Mouse (Mus musculus) testis, postnatal 10 days (tissue): ENCODE measurements around the gene BC017158.

Source experiments
- DNase-seq: peaks from one replicate; pipeline ENCODE4 v3.0.0; 2021; ENCODE audit warnings: low spot score

Gene BC017158

DNA sequence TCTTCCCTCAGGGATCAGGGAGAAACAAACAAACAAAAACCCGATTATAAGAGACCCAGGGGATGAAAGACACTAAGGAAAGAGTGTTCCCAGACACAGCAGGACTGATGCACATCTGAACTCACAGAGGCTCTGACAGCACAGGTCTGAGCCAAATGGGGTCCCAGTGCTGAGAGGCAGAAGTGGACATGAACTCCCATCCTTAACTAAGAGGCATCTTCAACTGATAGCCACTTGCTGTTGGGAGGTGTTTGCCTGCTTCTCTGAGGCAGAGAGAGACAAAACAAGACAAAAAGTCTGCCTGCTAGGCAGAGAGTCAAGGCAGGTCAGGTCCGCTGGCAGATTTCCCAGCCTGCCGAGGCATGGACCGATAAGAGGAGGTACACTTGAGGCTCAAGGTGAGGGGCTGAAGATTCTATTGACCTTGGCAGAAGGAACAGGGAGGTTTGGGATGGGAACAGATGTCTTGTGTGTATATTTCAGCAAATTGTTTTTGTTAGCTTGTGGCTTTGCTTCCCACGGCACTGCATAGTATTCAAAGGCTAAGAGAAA is 41.1 kb downstream of the BC017158 start:
- DNase-seq = peak; percentile 78

DNA sequence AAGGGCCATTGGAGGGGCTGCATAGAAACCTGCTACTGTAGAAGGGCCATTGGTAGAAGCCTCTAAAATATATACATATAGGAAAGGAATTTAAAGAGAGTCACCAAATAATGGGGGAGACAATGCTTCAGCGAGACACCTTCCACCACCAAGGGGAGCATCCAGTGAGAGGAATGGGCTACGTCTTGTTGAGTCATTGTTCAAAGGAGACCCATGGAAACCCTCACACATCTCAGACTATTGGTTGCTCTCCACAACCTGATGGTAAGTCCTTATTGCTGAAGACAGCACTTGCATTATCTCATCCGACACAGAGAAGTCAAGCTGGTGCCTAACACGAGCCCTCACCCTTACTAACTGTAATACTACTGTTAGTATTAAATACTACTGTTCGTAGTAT is 42.2 kb downstream of the BC017158 start:
- DNase-seq = no peak

DNA sequence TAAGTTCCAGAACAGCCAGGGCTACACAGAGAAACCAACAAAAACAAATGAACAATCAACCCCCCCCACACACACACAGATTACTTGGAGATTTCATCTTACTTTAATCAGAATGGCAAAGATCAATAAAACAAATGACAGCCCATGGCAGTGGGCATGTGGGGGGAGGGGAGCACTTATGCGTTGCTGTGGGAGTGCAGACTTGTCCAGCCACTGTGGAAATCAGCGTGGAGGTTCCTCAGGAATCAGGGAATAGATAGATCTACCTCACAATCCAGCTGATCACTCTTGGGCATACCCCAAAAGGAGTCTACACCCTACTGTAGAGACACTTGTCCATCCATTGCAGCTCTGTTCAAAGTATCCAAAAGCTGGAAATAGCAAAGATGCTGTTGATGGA is 43.0 kb downstream of the BC017158 start:
- no peak for DNase-seq

DNA sequence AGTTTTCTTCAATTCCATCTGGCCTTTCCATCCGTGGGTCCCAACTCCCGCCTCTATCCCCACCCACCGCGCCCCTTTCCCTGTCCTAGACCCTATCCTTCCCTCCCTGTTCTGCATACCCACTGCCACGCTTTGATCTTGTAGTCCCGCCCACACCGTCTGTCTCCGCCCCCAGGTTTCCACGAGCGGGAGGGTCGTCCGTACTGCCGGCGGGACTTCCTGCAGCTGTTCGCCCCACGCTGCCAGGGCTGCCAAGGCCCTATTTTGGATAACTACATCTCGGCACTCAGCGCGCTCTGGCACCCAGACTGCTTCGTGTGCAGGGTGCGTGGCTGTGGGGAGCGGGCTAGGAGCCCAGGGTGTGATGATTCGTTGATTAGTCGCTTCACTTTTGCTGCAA is 45.4 kb downstream of the BC017158 start:
- peak; percentile 70 for DNase-seq

DNA sequence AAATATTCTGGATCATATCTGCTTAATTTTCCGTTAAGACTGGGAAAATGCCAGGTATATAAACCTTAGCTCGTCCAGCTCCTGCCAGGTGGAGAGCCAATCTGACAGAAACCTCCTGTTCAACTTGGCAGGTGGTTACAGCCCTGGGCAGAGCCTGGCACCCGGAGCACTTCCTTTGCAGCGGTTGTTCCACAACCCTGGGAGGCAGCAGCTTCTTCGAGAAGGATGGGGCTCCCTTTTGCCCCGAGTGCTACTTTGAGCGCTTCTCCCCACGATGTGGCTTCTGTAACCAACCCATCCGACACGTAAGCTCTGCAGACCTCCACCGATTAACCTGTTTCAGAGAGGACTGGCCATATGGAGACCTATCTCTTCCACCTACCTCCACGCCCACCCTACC is 46.0 kb downstream of the BC017158 start:
- DNase-seq = peak; percentile 35

DNA sequence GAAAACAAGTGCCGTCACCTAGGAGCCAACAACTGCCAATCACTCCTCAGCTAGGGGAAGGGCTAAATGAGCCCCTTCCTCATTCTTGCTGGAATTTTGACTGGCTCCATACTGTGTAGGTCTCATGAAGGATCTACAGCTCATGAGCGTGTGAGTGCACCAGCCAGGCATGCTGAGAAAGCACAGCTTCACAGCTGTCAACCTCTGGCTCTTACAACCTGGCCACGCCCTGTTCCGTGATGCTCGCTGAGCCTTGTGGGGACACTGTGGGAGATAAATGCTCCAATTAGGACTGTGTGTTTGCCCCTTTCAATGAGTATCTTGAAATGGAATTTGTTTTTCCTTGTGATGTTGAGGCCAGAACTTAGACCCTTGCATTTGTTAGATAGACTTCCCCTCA is 48.0 kb downstream of the BC017158 start:
- no peak for DNase-seq

DNA sequence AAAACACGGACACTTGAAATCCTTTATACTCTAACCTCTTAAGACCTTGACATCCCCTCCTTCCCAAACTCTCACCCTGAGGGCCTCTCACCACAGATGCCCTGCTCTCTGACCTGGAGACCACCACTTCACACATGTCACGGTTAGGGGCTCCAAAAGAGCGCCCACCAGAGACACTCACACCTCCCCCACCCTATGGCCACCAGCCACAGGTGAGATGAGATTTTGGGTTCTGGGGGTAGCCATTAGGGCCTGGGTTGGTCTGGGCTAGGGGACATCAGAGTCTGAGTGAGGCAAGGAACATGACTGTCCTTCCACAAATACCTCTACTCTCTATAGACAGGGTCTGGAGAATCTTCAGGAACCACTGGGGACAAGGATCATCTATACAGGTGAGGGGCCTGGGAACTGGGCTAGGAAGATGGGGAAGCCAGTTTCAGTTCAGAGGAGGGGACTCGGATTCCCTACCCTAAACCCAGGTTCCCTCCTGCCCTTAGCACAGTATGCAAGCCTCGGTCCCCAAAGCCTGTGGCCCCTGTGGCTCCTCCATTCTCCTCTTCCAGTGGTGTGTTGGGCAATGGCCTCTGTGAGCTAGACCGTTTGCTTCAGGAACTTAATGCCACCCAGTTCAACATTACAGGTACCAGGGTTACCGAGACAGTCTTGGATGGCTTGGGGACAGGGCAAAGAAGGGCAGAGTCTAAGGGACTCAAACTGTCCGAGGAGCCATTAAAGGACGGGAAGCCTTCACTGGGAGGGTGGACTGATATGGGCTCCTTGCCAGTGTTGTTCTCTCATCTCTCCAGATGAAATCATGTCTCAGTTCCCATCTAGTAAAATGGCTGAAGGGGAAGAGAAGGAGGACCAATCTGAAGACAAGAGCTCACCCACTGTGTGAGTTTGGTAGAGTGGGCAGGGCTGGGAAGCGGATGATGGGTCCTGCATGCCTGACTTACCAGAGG is 49.6 kb downstream of the BC017158 start:
- no peak for DNase-seq

DNA sequence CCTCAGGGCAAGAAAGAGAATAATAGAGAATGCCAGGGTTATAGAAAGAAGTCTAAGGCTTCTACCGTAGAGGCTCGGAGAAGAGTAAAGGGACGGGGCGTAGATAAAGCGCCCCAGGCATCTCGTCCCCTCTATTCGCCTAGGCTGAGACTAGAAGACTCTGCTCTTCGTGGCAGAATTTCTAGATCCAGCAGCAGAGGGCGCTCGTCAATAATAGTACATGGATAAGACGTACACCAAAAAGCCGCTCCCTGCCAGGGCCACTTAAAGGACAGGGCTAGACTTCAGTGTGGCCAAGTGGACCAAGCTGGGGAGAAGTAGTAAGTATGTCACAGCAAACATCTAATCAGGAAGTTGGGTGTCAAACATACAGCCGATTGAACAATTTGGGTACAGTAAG is 50.5 kb downstream of the BC017158 start:
- DNase-seq = peak; percentile 93

DNA sequence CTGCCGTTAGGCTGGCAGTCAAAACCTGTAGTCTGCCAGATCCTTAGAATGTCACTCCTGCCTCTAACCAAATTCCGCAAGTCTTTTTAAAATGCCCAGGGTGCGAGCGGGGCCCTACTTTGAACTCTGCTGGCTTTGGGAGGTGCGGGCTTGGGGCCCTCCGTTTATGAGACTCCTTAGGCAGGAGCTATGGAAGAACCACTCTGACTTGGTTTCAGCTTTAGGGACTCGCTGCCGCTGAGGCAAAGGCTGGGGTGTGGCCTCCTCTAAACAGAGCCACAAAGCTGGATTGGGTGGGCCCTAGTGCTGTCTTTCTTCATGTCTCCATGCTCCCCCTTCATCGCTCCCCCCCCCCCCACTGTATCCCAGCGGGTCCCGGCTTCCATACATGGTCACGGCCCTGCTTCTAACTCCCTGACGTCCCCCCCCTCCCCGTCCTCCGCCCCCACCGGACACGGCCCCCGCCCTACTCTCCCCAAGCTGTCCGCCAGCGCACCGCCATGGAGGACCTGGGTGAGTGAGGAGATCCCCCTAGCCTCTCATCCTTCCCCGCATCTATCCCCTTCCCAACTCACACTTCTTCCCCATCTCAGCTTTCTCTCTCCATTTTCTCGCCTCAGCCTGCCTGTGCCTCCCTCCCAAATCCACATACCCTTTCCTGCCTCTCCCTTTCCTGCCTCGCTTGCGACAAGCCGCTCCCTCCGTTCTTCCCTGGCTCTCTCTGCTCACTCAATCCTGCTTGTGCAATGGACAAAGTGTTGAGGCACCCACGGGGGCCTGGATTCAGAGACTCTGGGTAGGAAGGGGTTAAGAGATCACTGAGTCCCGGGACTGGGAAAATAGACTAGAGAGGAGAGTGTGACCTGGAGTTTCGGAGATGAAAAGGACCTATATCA is 51.2 kb downstream of the BC017158 start, which contains the start of gene Tgfb1i1:
TSS of gene Tgfb1i1 (plus strand) at position 317 of the 896 bp plus-strand sequence.
- DNase-seq = peak; percentile 77

DNA sequence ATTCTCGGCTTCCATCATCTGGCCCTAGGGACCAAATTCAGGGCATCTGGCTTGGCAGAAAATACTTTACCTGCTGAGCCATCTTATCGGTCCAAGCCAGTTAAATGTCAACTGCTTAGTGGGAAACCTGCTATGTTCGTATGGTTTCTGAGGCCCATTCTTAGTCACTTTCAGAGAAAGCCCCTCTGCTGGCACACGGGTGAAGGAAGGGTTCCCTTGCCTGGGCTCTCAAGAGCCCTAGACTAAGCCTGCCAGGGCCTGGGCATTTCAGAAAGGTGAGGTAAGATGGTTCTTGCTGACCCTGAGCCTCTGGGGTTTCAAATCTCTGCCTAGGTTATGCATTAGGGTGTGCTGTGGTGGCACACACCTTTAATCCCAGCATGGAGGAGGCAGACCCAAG is 52.4 kb downstream of the BC017158 start:
- DNase-seq = no peak

DNA sequence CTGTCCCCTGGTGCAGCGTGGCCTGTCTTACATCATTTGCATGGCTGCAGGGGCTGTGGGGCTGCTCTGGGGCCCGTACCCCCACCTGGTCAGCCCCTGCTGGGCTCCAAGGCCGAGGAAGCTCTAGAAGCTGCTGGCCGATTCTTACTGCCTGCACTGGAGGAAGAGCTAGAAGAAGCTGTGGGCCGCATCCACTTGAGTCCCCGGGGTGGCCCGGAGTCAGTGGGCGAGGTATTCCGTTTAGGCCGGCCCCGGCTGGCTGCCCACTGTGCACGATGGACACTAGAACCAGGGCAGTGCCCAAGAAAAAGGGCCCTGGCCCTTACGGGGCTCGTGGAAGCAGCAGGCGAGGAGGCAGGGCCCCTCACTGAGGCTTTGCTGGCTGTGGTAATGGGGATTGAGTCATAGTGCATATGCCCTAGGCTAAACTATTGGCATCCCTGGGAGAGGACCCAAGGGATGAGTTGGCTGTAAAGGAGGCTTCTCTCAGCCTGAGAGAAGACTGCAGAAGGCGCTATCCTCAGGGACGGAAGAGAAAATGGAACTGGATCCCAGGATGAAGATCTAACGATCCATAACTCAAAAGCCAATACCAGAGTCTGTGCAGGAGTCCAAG is 53.5 kb downstream of the BC017158 start:
- DNase-seq = no peak

DNA sequence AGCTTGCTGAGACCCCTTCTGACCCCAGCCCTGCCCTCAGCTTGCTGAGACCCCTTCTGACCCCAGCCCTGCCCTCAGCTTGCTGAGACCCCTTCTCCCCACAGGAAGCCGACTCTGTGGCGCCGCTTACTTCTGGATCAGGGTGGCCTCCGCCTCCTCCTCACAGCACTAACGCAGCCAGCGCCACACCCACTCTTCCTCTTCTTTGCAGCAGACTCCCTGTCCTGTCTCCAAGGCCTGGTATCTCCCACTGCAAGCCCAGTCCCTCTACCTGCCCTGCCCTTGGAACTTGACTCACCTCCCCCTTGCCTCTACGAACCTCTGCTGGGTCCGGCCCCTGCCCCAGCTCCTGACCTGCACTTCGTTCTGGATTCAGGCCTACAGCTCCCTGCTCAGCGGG is 54.0 kb downstream of the BC017158 start:
- DNase-seq = no peak

DNA sequence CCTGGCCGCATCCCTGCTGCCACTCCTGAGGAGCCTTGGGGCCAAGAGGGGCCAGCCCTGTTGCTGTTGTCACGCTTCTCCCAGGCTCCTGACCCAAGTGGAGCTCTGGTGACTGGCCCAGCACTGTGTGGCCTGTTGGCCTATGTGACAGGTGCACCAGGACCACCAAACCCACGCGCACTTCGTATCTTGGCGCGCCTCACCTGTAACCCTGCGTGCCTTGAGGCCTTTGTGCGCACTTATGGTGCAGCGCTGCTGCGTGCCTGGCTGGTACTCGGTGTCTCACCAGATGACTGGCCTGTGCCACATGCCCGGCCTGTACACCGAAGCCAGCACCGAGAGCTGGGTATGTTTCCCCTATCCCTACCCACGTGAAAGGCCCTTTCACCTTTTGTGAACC is 55.6 kb downstream of the BC017158 start:
- no peak for DNase-seq

DNA sequence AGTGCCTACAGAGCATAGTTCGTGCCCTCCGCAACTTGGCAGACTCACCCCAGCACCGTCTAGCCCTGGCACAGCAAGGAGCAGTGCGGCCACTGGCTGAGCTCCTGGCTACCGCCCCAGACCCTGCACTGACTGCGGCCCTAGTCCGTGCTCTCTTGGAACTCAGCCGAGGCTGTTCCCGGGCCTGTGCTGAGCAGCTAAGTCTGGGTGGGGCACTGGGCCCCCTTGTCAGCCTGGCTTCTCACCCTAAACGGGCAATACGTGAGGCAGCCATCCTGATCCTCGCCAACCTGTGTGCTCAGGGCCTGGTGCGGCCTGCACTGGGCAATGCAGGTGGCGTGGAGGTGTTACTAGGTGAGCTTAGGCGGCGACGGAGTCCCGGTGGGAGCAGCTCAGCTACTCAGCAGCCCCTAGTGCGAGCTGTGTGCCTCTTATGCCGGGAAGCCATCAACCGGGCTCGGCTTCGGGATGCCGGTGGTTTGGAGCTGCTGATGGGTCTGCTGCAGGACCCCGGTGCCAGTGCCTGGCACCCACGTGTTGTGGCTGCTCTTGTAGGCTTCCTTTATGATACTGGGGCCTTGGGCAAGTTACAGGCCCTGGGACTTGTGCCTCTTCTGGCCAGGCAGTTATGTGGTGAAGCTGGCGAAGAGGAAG is 57.7 kb downstream of the BC017158 start:
- no peak for DNase-seq

DNA sequence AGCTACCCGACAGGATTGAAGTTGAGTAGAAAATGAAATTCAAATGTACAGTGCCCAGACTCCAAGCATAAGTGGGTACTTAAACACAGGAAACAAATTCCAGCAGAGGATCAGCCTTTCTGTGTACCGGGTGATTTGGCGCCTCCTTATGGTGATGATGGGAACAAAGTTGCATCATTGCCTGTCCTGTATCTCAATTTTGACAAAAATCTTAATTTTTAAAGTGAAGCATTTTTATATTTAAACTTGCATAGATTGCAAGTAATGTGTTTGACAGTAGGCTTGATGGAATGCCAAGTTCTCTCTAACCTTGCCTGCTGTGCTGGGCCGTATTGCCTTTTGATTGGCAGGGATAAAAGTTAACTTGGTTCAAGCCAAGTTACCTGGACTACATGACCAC is 59.0 kb downstream of the BC017158 start:
- DNase-seq = peak; percentile 66

DNA sequence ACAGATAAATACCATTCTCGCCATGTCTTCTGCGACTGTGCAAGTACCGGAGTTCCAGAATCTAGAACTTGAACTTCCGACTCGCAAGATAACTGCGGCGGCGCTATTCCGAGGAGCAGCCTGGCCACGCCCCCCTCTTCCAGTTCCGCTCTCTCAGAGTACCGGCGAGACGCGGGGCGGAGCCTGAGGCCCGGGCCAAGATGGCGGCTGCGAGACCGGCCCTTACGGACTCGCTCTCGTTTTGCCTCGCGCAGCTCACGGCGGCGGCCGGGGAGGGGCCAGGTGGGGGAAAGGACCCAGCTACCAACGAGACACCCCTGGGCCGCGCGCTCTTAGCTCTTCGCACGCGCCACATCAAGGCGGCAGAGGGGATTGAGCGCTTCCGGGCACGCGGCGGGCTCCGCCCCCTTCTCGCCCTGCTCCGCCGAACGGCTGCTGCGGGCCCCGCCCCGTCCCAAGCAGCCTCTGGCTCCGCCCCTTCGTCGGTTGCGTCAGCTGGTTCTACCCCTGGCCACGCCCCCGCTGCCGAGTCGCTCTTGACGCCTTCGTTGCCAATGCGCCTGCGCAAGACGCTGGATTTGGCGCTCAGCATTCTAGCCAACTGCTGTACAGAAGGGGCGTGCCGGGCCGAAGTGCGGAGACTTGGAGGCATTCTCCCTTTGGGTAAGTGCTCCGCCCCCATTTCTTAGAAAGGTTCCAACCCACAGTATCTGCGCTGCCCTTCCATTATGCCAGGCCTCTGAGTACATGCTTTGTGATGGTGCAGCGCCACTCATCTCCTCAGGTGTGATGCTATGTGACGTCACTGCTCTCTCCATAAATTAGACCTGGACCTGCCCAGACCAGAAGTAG is 59.8 kb downstream of the BC017158 start, which contains the start of gene 9130023H24Rik:
TSS of gene 9130023H24Rik (minus strand) at position 105 of the 852 bp plus-strand sequence.
- DNase-seq = peak; percentile 100

DNA sequence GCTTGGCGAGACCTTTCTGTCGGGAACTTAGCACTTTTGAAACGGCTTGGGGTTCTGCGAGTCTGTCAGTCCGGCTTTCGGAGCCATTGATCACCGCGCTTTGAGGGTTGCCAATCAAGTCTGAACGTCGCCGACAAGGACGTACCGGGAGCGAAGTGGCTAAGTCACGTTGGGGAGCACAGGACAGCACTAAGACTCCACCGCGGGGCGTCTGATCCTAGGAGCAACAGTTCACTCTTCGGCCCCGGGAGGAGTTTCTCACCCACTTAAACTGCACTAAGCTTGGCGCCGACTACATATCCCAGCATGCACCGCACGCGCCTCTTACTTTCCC is 60.4 kb downstream of the BC017158 start:
- no peak for DNase-seq

DNA sequence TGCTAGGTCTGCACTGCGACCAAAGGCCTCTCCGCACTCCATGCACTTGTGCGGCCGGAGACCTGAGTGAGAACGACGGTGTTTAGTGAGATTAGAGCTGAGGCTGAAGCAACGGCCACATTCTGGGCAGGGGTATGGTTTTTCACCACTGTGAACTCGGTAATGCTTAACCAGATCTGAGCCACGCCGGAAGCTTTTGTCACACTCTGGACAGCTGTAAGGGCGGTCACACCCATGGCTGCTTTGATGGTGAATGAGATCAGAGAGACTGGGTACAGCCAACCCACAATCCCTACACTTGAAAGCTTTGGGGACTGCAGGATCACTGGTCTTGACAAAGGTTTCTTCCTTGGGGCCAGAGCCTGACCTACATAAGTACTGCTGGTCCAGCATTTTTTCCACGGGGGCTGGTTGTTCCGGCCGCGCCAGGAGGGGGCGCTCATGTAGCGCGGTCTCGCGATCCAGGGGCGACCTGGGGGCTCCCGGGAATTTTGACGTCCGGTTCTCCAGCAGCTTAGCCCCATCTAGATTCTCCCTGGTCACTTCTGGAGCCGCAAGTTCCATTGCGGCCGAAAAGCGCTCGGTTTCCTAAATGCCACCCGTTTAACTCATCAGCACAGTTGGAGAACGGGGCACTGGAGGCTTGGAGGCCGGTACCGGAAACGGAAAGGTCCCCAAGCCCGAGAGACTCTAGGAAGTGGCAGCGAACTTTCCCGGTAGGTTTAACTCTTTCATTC is 60.9 kb downstream of the BC017158 start, which contains the start of gene Armc5:
TSS of gene Armc5 (plus strand) at position 487 of the 737 bp plus-strand sequence.
- peak; percentile 92 for DNase-seq

DNA sequence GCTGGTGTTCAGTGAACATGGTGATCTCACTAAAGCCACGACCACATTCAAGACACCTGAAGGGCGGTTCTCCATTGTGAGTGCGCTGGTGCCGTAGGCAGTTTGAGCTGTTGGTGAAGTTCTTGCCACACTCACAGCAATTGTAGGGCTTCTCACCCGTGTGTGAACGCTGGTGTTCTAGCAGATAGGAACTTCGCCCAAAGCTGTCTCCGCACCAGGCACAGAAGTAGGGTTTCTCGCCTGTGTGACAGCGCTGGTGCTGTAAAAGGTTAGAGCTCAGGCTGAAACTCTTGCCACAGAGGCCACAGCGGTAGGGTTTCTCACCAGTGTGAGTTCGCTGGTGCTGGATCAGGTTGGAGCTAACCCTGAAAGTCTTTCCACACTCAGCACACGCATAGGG is 61.5 kb downstream of the BC017158 start:
- DNase-seq = peak; percentile 45

DNA sequence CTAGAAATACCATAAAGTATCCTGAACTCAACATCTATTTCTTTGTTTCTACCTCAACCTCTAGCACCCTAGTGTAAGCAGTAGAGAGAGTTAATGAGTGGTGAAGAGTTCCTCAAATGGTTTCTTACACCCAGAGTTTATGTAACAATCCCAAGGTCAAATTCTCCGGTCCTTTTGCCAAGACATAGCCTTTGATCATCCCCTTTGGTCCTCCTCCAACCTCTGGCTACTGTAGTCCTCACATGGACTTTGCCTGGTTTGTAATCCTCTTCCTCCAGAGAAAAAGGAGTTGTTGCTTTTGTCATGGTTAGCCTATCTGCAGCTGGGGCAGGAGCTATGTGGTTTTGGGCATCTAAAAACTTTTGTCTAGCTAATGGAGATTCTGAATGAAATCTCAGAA is 62.5 kb downstream of the BC017158 start:
- no peak for DNase-seq
